ENCODE assay signal across 8 mouse cellular contexts in genomic region chr2:30358533-30359531, GRCm38 (mm10). TPM values are rescaled to one million over a fixed set of nuclear protein-coding genes. Genes with fewer than 3 reads are reported as not detected.
DNase-seq lines count a peak whose midpoint lies in the region; ATAC-seq and TF ChIP-seq lines count a peak whose summit lies in the region.

Gene Sh3glb2 (minus strand): TSS chr2:30359337.

- H3K36me3 ChIP-seq in hindbrain, embryonic 15.5 days, result no peaks in the 10 kb centered on the region

- no peaks in the 10 kb centered on the region for H3K9me3 ChIP-seq in hindbrain, embryonic 15.5 days

- peak; percentile 49 for TF ChIP-seq CTCF in left cerebral cortex, adult 2 months (IDR thresholded peaks at IDR 0.05)

- peak within 1 kb of the TSS; percentile 84 for H3K27ac ChIP-seq in hindbrain, embryonic 15.5 days (replicated peaks)
- H3K27ac ChIP-seq in left cerebral cortex, adult 2 months, result peak within 1 kb of the TSS; percentile 83

- peak within 1 kb of the TSS; percentile 76 for H3K4me3 ChIP-seq in hindbrain, embryonic 15.5 days
- peak within 1 kb of the TSS; percentile 97 for H3K4me3 ChIP-seq in left cerebral cortex, adult 2 months

- peak; percentile 72 to 86 for DNase-seq in cerebellum, postnatal 4 days (ENCODE audit: low spot score in 2 of 2)
- peak; percentile 75 for DNase-seq in gastrocnemius, adult 18-20 months (ENCODE audit: low spot score)
- DNase-seq in left cerebral cortex, adult 2 months (ENCODE audit: extremely low spot score in 1 of 2, low spot score in 2 of 2), result peak; percentile 83 to 84
- DNase-seq in right cerebral cortex, adult 2 months (ENCODE audit: low spot score in 2 of 2), result peak; percentile 68 to 75
- DNase-seq in urinary bladder, postnatal 25 days (ENCODE audit: low spot score), result peak; percentile 91

- H3K27me3 ChIP-seq in hindbrain, embryonic 15.5 days, result no peaks in the 10 kb centered on the region

- peak within 1 kb of the TSS; percentile 81 for H3K9ac ChIP-seq in hindbrain, embryonic 15.5 days

- peak within 1 kb of the TSS; percentile 92 for H3K4me2 ChIP-seq in hindbrain, embryonic 15.5 days

- intact Hi-C loops in left cerebral cortex, adult 2 months (cut with DNase I), result no loop called here

- H3K4me1 ChIP-seq in hindbrain, embryonic 15.5 days (replicated peaks), result peaks cover 48% of the 10 kb centered on the region

- ATAC-seq in activated CD4-positive, CD25-positive, alpha-beta regulatory T cell, adult 4 months, result peak; percentile 78
- ATAC-seq in hindbrain, embryonic 15.5 days (ENCODE audit: low FRiP score, low read depth), result peak; percentile 81
- peak; percentile 61 for ATAC-seq in megakaryocyte, adult 5-6 weeks (ENCODE audit: poor library complexity, severe bottlenecking)

- 3% methylated on average over 56 of the region's 73 CpGs for WGBS in hindbrain, embryonic 15.5 days

RNA-seq across cellular contexts. Expression of gene Sh3glb2, which starts in this region (rescaled TPM):
- 100 to 1,000 TPM in 1 of 2 experiments, 10 to 100 TPM in 1; 80.5 to 105 TPM for polyA plus RNA-seq in activated CD4-positive, CD25-positive, alpha-beta regulatory T cell, adult 4 months (2017; shearing (Covaris generic))
- 10 to 100 TPM; 15.7 to 17.5 TPM for total RNA-seq in gastrocnemius, adult 18-20 months (2021)
- 189 and 205 TPM in 2 replicates for polyA plus RNA-seq in hindbrain, embryonic 15.5 days (2015; fragmentation: Nextera tagmentation; extraction: Ambion mirVana)
- total RNA-seq in left cerebral cortex, adult 2 months (2021), result 100 to 1,000 TPM; 291 to 312 TPM
- 14.9 and 16.5 TPM in 2 replicates for total RNA-seq in megakaryocyte, adult 5-6 weeks (2015)
- 20.4 and 24.3 TPM in 2 replicates for total RNA-seq in megakaryocyte, adult 5-6 weeks (2017)

Comparison
In these comparisons a context has a peak if more than half of its experiments do, and no peak if none do; other contexts are left out.
1. Peak in every context shown above with its lines: DNase-seq, ATAC-seq, H3K4me3 ChIP-seq and H3K27ac ChIP-seq.
2. RNA of gene Sh3glb2 (total RNA-seq): 291 to 312 TPM in left cerebral cortex, adult 2 months; 14.9 to 24.3 TPM in megakaryocyte, adult 5-6 weeks and 15.7 to 17.5 TPM in gastrocnemius, adult 18-20 months; every median in the first group is over 10 times any median in the second.